Mouse (Mus musculus): Measurements from ENCODE around the gene Vpreb2.
"Not testable (repeated sequence)": the region's sequence is repeated elsewhere in the genome, so short reads cannot be mapped to it uniquely, and the experiment has no call there.

Gene Vpreb2

GRCm38 (mm10) chr16:17980128-17980527 is at the start of gene Vpreb2:
TSS of gene Vpreb2 (plus strand) at chr16:17980428.
- DNase-seq (ENCODE audit: low spot score): no peak

- DNase-seq (ENCODE audit: low spot score): no peak
These were observed 48.2 kb upstream of the Vpreb2 start for GRCm38 (mm10) chr16:17931906-17932460.

GRCm38 (mm10) chr16:17933594-17934444 is 46.4 kb upstream of the Vpreb2 start:
- no peak for DNase-seq (ENCODE audit: low spot score)

GRCm38 (mm10) chr16:17934445-17934910 is 45.8 kb upstream of the Vpreb2 start:
- DNase-seq (ENCODE audit: low spot score): no peak

GRCm38 (mm10) chr16:17936776-17937175 is 43.5 kb upstream of the Vpreb2 start:
- DNase-seq (ENCODE audit: low spot score): no peak

- no peak for DNase-seq (ENCODE audit: low spot score)
These were observed 42.0 kb upstream of the Vpreb2 start for GRCm38 (mm10) chr16:17938187-17938586.

- peak; percentile 86 for DNase-seq (ENCODE audit: low spot score)
These were observed 41.4 kb upstream of the Vpreb2 start for GRCm38 (mm10) chr16:17938821-17939220.

GRCm38 (mm10) chr16:17939255-17939751 is 40.9 kb upstream of the Vpreb2 start:
- DNase-seq (ENCODE audit: low spot score): peak; percentile 23

- DNase-seq (ENCODE audit: low spot score): no peak
These were observed 36.8 kb upstream of the Vpreb2 start for GRCm38 (mm10) chr16:17943466-17943865.

GRCm38 (mm10) chr16:17945081-17945831 is 35.0 kb upstream of the Vpreb2 start:
- DNase-seq (ENCODE audit: low spot score): no peak

- DNase-seq (ENCODE audit: low spot score): peak; percentile 34
These were observed 30.8 kb upstream of the Vpreb2 start for GRCm38 (mm10) chr16:17949421-17949877.

- no peak for DNase-seq (ENCODE audit: low spot score)
These were observed 30.2 kb upstream of the Vpreb2 start for GRCm38 (mm10) chr16:17950068-17950467.

- DNase-seq (ENCODE audit: low spot score): no peak
These were observed 28.6 kb upstream of the Vpreb2 start for GRCm38 (mm10) chr16:17951618-17952017.

GRCm38 (mm10) chr16:17956052-17956638 is 24.1 kb upstream of the Vpreb2 start:
- DNase-seq (ENCODE audit: low spot score): not testable (repeated sequence)

GRCm38 (mm10) chr16:17962091-17962490 is 18.1 kb upstream of the Vpreb2 start:
- DNase-seq (ENCODE audit: low spot score): no peak

GRCm38 (mm10) chr16:17971853-17972252 is 8.4 kb upstream of the Vpreb2 start:
- DNase-seq (ENCODE audit: low spot score): no peak

- not testable (repeated sequence) for DNase-seq (ENCODE audit: low spot score)
These were observed 2.4 kb upstream of the Vpreb2 start for GRCm38 (mm10) chr16:17977840-17978239.

- DNase-seq (ENCODE audit: low spot score): no peak
These were observed 3.0 kb downstream of the Vpreb2 start for GRCm38 (mm10) chr16:17983201-17983600.

GRCm38 (mm10) chr16:17984231-17984630 is 4.0 kb downstream of the Vpreb2 start:
- DNase-seq (ENCODE audit: low spot score): no peak

GRCm38 (mm10) chr16:17985078-17985477 is 4.8 kb downstream of the Vpreb2 start:
- no peak for DNase-seq (ENCODE audit: low spot score)

- peak; percentile 46 for DNase-seq (ENCODE audit: low spot score)
These were observed 6.4 kb downstream of the Vpreb2 start for GRCm38 (mm10) chr16:17986456-17987132.

Data from MN1 (cell line).